In genomic region chr10:122782755-122783154, GRCm38 (mm10) we compare ENCODE assay signal across 9 mouse cellular contexts.
DNase-seq lines count a peak whose midpoint lies in the region; ATAC-seq and TF ChIP-seq lines count a peak whose summit lies in the region.
"Had no signal": no experiment of that assay in that cellular context is flagged by ENCODE, and none has a peak within 500 bp of the region (broad histone marks: within the 10 kb centered on the region; RNA-seq: fewer than 3 reads in every experiment).

No protein-coding gene starts in this region.

- DNase-seq in adrenal gland, postnatal 10 days = peak; percentile 59
- no peak for DNase-seq in adrenal gland, adult 18-20 months (ENCODE audit: low spot score in 2 of 2)
- peak; percentile 75 for DNase-seq in brain, embryonic 14.5 days (ENCODE audit: low read depth)
- DNase-seq in heart, adult 9 months (ENCODE audit: low spot score in 2 of 2) = peak; percentile 50 to 63
- DNase-seq in lung, postnatal 4 days = peak; percentile 49 to 68
- no peak for DNase-seq in frontal cortex, postnatal 25 days (ENCODE audit: low spot score in 2 of 2)
- DNase-seq in urinary bladder, adult 18-20 months (ENCODE audit: low spot score in 2 of 2) = no peak

- TF ChIP-seq CTCF in brain, embryonic 14.5 days (IDR thresholded peaks at IDR 0.05; ENCODE audit: borderline replicate concordance, extremely low read depth, insufficient read depth, insufficient read length) = no peak

- H3K4me1 ChIP-seq in kidney, embryonic 14.5 days (ENCODE audit: control insufficient read depth, insufficient read depth, low read length) = peaks cover 16% of the 10 kb centered on the region; the same call in 1 of the 2 replicates

- H3K9me3 ChIP-seq in kidney, embryonic 14.5 days (ENCODE audit: control insufficient read depth, low read length) = no peaks in the 10 kb centered on the region
- H3K9me3 ChIP-seq: midbrain, embryonic 12.5 days had no signal

- H3K4me2 ChIP-seq in kidney, embryonic 14.5 days (replicated peaks; ENCODE audit: low read depth, low read length) = no peak overlapping the region
- H3K4me2 ChIP-seq: midbrain, embryonic 12.5 days had no signal

- no peak overlapping the region for H3K9ac ChIP-seq in kidney, embryonic 14.5 days (ENCODE audit: low read depth, low read length)
- H3K9ac ChIP-seq: midbrain, embryonic 12.5 days had no signal

- no peaks in the 10 kb centered on the region for H3K27me3 ChIP-seq in kidney, embryonic 14.5 days (ENCODE audit: control insufficient read depth, insufficient read depth, low read length)

- H3K36me3 ChIP-seq in kidney, embryonic 14.5 days (ENCODE audit: control insufficient read depth, insufficient read depth, low read length) = no peaks in the 10 kb centered on the region
- H3K36me3 ChIP-seq: midbrain, embryonic 12.5 days had no signal

- H3K4me3 ChIP-seq in kidney, embryonic 14.5 days (ENCODE audit: low read length) = no peak overlapping the region
- H3K4me3 ChIP-seq: midbrain, embryonic 12.5 days had no signal

- no peak for TF ChIP-seq POLR2A in brain, embryonic 14.5 days (IDR thresholded peaks at IDR 0.05; ENCODE audit: borderline replicate concordance, extremely low read depth, insufficient read depth, insufficient read length, poor library complexity, severe bottlenecking)

- 27% methylated on average over 3 of the region's 4 CpGs for WGBS in kidney, embryonic 14.5 days

- peak; percentile 94 for ATAC-seq in kidney, embryonic 14.5 days (ENCODE audit: low FRiP score, low TSS enrichment)

- peak overlapping the region; percentile 82; the same call in 1 of the 2 replicates for H3K27ac ChIP-seq in kidney, embryonic 14.5 days (ENCODE audit: low read depth, low read length)
- H3K27ac ChIP-seq: midbrain, embryonic 12.5 days had no signal

Comparison
In these comparisons a context has a peak if more than half of its experiments do, and no peak if none do; other contexts are left out.
1. DNase-seq: peak in adrenal gland, postnatal 10 days (single experiment), brain, embryonic 14.5 days (single experiment), heart, adult 9 months (2 of 2) and lung, postnatal 4 days (2 of 2); none in adrenal gland, adult 18-20 months (0 of 2), frontal cortex, postnatal 25 days (0 of 2) and urinary bladder, adult 18-20 months (0 of 2).